Mouse (Mus musculus) T-helper 1 cell (primary cell): ENCODE measurements around the gene Vma21-ps.
"Not testable (repeated sequence)": the region's sequence is repeated elsewhere in the genome, so short reads cannot be mapped to it uniquely, and the experiment has no call there.

ENCODE experiments used
- in situ Hi-C: fragments of 300-600 bp; cut with MboI, MseI; formaldehyde crosslinking; loops from one replicate; pipeline ENCODE4 v1.15.1; 2025; ENCODE audit warnings: high pct_unique_total_duplicates

The Vma21-ps gene

DNA sequence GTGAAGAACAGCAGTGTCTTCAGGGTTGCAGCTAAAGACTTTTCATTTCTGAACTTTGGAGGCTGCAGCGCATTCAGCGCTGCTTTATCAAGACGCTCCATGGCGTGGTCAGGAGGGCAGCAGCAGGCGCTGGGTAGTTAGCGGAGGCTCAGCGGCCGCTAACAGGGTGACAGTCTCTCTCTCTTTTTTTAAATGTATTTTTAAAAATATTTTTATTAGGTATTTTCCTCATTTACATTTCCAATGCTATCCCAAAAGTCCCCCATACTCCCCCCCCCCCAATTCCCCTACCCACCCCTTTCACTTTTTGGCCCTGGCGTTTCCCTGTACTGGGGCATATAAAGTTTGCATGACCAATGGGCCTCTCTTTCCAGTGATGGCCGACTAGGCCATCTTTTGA, at the start of gene Vma21-ps:
Vma21-ps (minus strand) TSS at position 101 of the 400 bp plus-strand sequence.
- in situ Hi-C loops = not testable (repeated sequence)

DNA sequence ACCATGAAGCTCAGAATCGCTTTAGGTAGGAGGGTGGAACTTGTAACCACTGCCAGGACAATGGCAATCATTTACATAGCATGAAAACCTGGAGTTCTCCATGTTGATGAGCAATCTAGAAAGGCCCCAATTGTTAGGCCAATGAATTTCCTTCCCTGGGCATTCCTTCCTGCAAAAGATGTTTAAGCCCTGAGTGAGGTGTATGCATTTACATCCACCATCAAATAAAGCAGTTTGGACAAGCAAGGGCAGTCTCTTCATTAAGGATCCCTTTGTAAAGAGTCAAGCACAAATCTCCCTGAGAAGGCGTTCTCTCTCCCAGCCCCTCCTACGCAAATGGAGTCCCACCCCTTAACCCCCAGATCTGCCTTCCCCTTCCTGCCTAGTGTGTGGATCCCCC, 46.0 kb upstream of the Vma21-ps start:
- in situ Hi-C loops = no loop called here

DNA sequence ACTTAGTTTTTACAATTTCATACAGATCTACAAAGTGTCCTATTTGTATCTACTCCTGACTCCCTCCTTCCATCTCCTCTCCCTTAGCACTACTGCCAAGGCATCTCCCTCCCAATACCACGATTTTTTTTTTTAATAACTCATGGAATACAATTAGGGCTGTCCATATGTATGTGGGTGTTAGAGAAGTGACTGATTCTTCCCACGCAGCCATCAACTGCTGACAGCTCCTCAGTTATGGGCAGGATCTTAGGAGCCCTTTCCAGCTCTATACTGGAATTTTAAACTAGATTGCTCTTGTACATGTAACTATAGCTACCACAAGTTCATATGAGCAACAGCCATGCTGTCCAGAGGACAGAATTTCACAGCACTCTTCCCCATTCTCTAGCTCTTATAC, 33.6 kb upstream of the Vma21-ps start:
- in situ Hi-C loops = no loop called here

DNA sequence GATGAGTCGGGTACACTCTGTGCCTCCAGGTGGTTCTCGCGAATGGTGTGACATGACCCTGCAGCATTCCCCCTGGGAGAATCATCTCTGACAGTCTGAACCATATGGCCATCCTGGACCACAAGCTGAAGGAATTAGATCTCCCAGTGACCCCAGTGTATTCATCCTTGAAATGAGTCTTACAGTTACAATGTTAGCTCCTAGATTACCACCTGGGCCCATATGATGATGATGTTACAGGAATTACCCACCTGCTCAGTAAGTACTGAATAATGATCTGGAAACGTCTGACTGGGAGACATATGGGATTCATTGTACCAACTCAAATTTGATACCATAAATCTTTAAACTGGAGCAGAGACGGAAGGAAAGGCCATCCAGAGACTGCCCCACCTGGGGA, 29.4 kb upstream of the Vma21-ps start:
- in situ Hi-C loops = no loop called here

DNA sequence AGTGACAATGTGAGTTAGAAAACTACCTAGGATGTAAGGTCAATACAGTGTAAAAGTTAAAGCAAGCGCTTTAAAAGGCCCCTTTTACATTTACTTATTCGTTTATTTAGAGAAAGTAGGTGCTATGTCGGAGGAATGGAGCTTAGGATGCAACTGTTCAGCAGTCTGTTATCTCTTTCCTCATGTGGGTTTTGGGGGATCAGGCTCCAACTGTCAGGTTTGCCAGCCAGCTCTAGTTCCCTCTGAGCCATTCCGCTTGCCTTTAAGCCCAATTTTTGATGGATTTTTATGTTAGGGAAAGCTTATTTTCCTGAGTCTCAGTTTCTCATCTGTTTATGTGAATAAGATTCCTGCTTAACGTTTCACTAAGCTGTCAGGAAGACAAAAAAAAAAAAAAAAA, 22.3 kb upstream of the Vma21-ps start:
- in situ Hi-C loops = no loop called here

DNA sequence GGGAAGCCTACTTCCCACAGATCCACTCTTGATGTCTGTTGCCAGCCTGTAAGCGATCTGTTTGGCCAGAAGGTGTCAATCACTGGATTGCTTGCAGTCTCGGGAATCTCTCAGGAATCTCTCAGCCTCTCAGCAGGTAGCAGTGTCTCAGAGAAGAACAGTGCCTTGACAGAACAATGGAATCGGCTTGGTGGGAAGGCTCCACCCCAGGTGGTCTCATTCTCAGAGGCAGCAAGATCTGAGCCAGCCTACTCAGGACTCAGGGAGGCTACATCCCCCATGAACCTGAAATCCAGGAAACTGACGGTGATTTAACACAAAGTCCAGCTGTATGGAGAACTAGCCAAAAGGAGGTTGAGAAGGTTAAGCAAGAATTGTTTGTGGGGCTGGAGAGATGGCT, 20.5 kb upstream of the Vma21-ps start:
- in situ Hi-C loops = no loop called here

DNA sequence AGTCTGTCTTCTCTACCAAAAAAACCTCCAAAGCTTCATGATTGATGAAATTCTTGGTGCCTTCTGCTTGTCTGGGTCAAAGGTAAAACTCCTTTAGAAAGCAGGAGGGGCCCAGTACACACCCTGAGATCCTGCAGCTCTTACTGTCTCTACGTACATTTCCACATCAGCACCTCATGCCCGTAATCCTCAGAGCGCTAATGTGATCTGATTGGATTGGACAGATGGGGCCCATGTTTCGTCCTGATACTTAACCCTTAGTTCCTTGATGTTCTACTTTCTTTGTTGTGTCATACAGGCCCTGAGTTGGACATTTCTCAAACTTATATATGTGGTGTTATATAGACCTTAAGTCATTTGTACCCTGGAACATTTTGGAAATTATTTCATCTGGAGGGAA, 9.6 kb downstream of the Vma21-ps start:
- in situ Hi-C loops = no loop called here

DNA sequence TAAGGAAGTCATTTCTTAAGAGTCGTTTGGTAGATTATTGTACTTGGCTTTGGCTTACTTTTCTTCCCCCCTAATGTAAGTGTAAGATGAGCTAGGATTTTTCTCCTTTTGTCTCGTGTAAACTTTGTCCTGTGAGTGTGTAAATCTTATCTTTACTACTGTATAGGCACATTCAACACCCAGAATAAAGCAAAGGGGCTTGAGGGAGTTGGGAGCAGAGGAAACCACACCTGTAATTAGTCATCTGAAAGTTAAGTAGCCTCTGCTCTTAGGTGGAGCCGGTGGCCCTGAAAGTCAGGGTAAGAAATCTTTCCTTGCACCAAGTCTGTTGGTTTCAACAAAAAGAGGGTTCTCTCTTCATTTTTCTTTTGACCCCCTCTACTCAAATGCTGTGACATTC, 23.6 kb downstream of the Vma21-ps start:
- in situ Hi-C loops = no loop called here

DNA sequence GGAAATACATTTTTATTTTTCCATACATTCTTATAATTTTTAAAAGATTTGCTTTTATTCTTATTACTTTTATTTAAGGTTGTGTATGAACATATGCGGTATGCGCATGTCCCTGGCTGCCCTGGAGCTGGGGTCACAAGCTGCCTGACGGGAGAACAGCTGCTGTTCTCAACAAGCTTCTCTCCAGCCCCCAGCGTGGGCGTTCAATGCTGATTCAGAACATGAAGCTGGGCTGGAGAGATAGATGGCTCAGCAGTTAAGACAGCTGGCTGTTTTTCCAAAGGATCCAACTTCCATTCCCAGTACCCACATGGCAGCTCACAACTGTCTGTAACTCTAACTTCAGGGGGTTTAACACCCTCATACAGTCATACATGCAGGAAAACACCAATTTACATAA, 35.7 kb downstream of the Vma21-ps start:
- in situ Hi-C loops = no loop called here

DNA sequence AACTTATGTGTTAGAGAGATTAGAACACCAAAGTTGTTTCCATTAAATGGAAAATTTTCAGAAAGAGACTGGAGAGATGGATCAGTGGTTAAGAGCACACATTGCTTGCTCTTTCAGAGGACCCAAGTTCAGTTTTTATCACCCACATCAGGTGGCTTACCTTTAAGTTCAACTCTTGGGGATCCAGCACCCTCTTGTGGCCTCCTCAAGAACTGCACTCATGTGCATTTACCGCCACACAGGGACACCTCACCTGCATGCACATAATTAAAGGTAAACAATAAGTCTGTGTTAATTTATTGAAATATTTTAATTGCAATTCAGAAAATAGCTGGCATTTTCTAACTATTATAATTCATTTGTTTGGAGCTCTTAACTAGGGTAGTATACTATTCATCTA, 37.3 kb downstream of the Vma21-ps start:
- in situ Hi-C loops = no loop called here
